Mouse (Mus musculus) liver, adult 2 months (tissue): ENCODE data around the gene Dars.

Source experiments
- CTCF ChIP-seq: fragments of 200-500 bp; IDR thresholded peaks from 2 replicates; pipeline ENCODE4 v1.5.1; 2011; ENCODE audit warnings: low read depth, low read length, control low read depth
- POLR2A ChIP-seq: fragments of 200-500 bp; IDR thresholded peaks from 2 replicates; pipeline ENCODE4 v1.6.1; 2011; ENCODE audit warnings: low read length, control low read depth; ENCODE audit not compliant: insufficient read depth; ENCODE audit errors: extremely low read depth

GRCm38 (mm10) chr1:128440386-128441128, 23.4 kb upstream of the Dars start:
- TF ChIP-seq CTCF = no peak
- no peak for TF ChIP-seq POLR2A
